Mouse (Mus musculus): ENCODE results near the gene Tacr3. TPM values are rescaled to one million over a fixed set of nuclear protein-coding genes. Genes with fewer than 3 reads are reported as not detected.

Gene Tacr3
- not detected in 2 replicates for total RNA-seq (2017)

GRCm38 (mm10) chr3:134828875-134829530 is at the start of gene Tacr3:
Gene Tacr3, plus strand, starts transcription at chr3:134829007.
- no peak for ATAC-seq (replicated peaks in 1 of 2; ENCODE audit: insufficient read depth in 1 of 2, low FRiP score in 2 of 2, low TSS enrichment in 1 of 2, low read depth in 1 of 2, poor library complexity in 2 of 2, severe bottlenecking in 2 of 2)

- no peak for ATAC-seq (replicated peaks in 1 of 2; ENCODE audit: insufficient read depth in 1 of 2, low FRiP score in 2 of 2, low TSS enrichment in 1 of 2, low read depth in 1 of 2, poor library complexity in 2 of 2, severe bottlenecking in 2 of 2)
These were observed 324 bp upstream of the Tacr3 start for GRCm38 (mm10) chr3:134828492-134828874.

- no peak for ATAC-seq (replicated peaks in 1 of 2; ENCODE audit: insufficient read depth in 1 of 2, low FRiP score in 2 of 2, low TSS enrichment in 1 of 2, low read depth in 1 of 2, poor library complexity in 2 of 2, severe bottlenecking in 2 of 2)
These were observed 719 bp downstream of the Tacr3 start for GRCm38 (mm10) chr3:134829531-134829921.

- no peak for ATAC-seq (replicated peaks in 1 of 2; ENCODE audit: insufficient read depth in 1 of 2, low FRiP score in 2 of 2, low TSS enrichment in 1 of 2, low read depth in 1 of 2, poor library complexity in 2 of 2, severe bottlenecking in 2 of 2)
These were observed 22.5 kb downstream of the Tacr3 start for GRCm38 (mm10) chr3:134851342-134851741.

GRCm38 (mm10) chr3:134877701-134878100 is 48.9 kb downstream of the Tacr3 start:
- ATAC-seq (replicated peaks in 1 of 2; ENCODE audit: insufficient read depth in 1 of 2, low FRiP score in 2 of 2, low TSS enrichment in 1 of 2, low read depth in 1 of 2, poor library complexity in 2 of 2, severe bottlenecking in 2 of 2): no peak

GRCm38 (mm10) chr3:134895831-134896230 is 67.0 kb downstream of the Tacr3 start:
- ATAC-seq (replicated peaks in 1 of 2; ENCODE audit: insufficient read depth in 1 of 2, low FRiP score in 2 of 2, low TSS enrichment in 1 of 2, low read depth in 1 of 2, poor library complexity in 2 of 2, severe bottlenecking in 2 of 2): no peak

GRCm38 (mm10) chr3:134908890-134909289 is 80.1 kb downstream of the Tacr3 start:
- ATAC-seq (replicated peaks in 1 of 2; ENCODE audit: insufficient read depth in 1 of 2, low FRiP score in 2 of 2, low TSS enrichment in 1 of 2, low read depth in 1 of 2, poor library complexity in 2 of 2, severe bottlenecking in 2 of 2): no peak

GRCm38 (mm10) chr3:134934703-134935102 is 105.9 kb downstream of the Tacr3 start:
- no peak for ATAC-seq (replicated peaks in 1 of 2; ENCODE audit: insufficient read depth in 1 of 2, low FRiP score in 2 of 2, low TSS enrichment in 1 of 2, low read depth in 1 of 2, poor library complexity in 2 of 2, severe bottlenecking in 2 of 2)

GRCm38 (mm10) chr3:134935461-134935860 is 106.7 kb downstream of the Tacr3 start:
- no peak for ATAC-seq (replicated peaks in 1 of 2; ENCODE audit: insufficient read depth in 1 of 2, low FRiP score in 2 of 2, low TSS enrichment in 1 of 2, low read depth in 1 of 2, poor library complexity in 2 of 2, severe bottlenecking in 2 of 2)

- no peak for ATAC-seq (replicated peaks in 1 of 2; ENCODE audit: insufficient read depth in 1 of 2, low FRiP score in 2 of 2, low TSS enrichment in 1 of 2, low read depth in 1 of 2, poor library complexity in 2 of 2, severe bottlenecking in 2 of 2)
These were observed 134.7 kb downstream of the Tacr3 start for GRCm38 (mm10) chr3:134963461-134963860.

- no peak for ATAC-seq (replicated peaks in 1 of 2; ENCODE audit: insufficient read depth in 1 of 2, low FRiP score in 2 of 2, low TSS enrichment in 1 of 2, low read depth in 1 of 2, poor library complexity in 2 of 2, severe bottlenecking in 2 of 2)
These were observed 150.1 kb downstream of the Tacr3 start for GRCm38 (mm10) chr3:134978902-134979301.

- ATAC-seq (replicated peaks in 1 of 2; ENCODE audit: insufficient read depth in 1 of 2, low FRiP score in 2 of 2, low TSS enrichment in 1 of 2, low read depth in 1 of 2, poor library complexity in 2 of 2, severe bottlenecking in 2 of 2): no peak
These were observed 151.3 kb downstream of the Tacr3 start for GRCm38 (mm10) chr3:134980140-134980539.
